Mouse (Mus musculus) liver, adult 2 months (tissue): Measurements from ENCODE around the gene Acy3. TPM values are rescaled to one million over a fixed set of nuclear protein-coding genes. Genes with fewer than 3 reads are reported as not detected.

Experiments used
- DNase-seq: peaks from one replicate; pipeline ENCODE4 v3.0.0-alpha.2; 2011; ENCODE audit warnings: low read depth, low spot score; ENCODE audit errors: extremely low read depth
- H3K27ac ChIP-seq: fragments of 200-500 bp; replicated peaks from 2 replicates; pipeline ENCODE4 v1.5.1; 2012; ENCODE audit warnings: low read depth, mild to moderate bottlenecking, control low read depth, inconsistent platforms, low read length; ENCODE audit not compliant: insufficient read depth
- H3K27me3 ChIP-seq: fragments of 200-500 bp; 2 replicates; pipeline ENCODE4 v1.6.1; 2012; ENCODE audit warnings: mild to moderate bottlenecking, moderate library complexity, low read length, inconsistent platforms; ENCODE audit not compliant: control insufficient read depth, insufficient read depth
- H3K36me3 ChIP-seq: fragments of 200-500 bp; 2 replicates; pipeline ENCODE4 v1.6.1; 2012; ENCODE audit warnings: low read length, inconsistent platforms; ENCODE audit not compliant: control insufficient read depth, insufficient read depth
- H3K4me1 ChIP-seq: fragments of 200-500 bp; 2 replicates; pipeline ENCODE4 v1.6.1; 2011; ENCODE audit warnings: low read length; ENCODE audit not compliant: control insufficient read depth, insufficient read depth
- H3K4me3 ChIP-seq: fragments of 200-500 bp; 2 replicates; pipeline ENCODE4 v1.5.1; 2011; ENCODE audit warnings: low read depth, mild to moderate bottlenecking, control low read depth, low read length, moderate library complexity; ENCODE audit not compliant: insufficient read depth
- H3K79me2 ChIP-seq: fragments of 200-500 bp; 2 replicates; pipeline ENCODE4 v1.6.1; 2012; ENCODE audit warnings: inconsistent platforms, mild to moderate bottlenecking, low read length, moderate library complexity; ENCODE audit not compliant: control insufficient read depth, insufficient read depth
- H3K9ac ChIP-seq: fragments of 200-500 bp; 2 replicates; pipeline ENCODE4 v1.6.1; 2012; ENCODE audit warnings: low read depth, mild to moderate bottlenecking, control low read depth, inconsistent platforms, low read length
- CTCF ChIP-seq: fragments of 200-500 bp; IDR thresholded peaks from 2 replicates; pipeline ENCODE4 v1.5.1; 2011; ENCODE audit warnings: low read depth, low read length, control low read depth
- POLR2A ChIP-seq: fragments of 200-500 bp; IDR thresholded peaks from 2 replicates; pipeline ENCODE4 v1.6.1; 2011; ENCODE audit warnings: low read length, control low read depth; ENCODE audit not compliant: insufficient read depth; ENCODE audit errors: extremely low read depth
- WGBS: fragments of 180-500 bp; shearing (Covaris S2); methylation state at CpG from one replicate; pipeline ENCODE4 v1.1.7; 2018; 5-methylcytosine and 5-hydroxymethylcytosine counted together
- polyA plus RNA-seq: library from polyadenylated mRNA; depleted of rRNA; stranded (reverse); fragments of >200 nt; gene quantifications from 2 replicates; pipeline ENCODE4 v1.2.3, GENCODE M21; 2012
- total RNA-seq: library from RNA; depleted of rRNA; stranded (reverse); fragments of >200 nt; gene quantifications from 2 replicates; pipeline ENCODE4 v1.2.3, GENCODE M21; 2014

Gene Acy3
- total and polyA plus RNA-seq, 2 experiments: 44.3 to 232 TPM

GRCm38 (mm10) chr19:3991562-3991961, 5.2 kb downstream of the Acy3 start:
- Histone ChIP-seq H3K79me2 (no peaks in the 10 kb centered on the region), H3K4me3 (no peak overlapping the region), H3K36me3 (peaks cover 3% of the 10 kb centered on the region; the same call in 1 of the 2 replicates), H3K9ac (no peak overlapping the region), H3K27ac (no peak overlapping the region), H3K27me3 (no peaks in the 10 kb centered on the region), H3K4me1 (peaks cover 9% of the 10 kb centered on the region)
- TF ChIP-seq CTCF: no peak
- no peak for TF ChIP-seq POLR2A
- 94% methylated on average over 3 of the region's 3 CpGs for WGBS
- DNase-seq: no peak

GRCm38 (mm10) chr19:3991966-3992365, 5.6 kb downstream of the Acy3 start:
- no peak overlapping the region for H3K4me3 ChIP-seq
- H3K27me3 ChIP-seq: no peaks in the 10 kb centered on the region
- 82% methylated on average over 3 of the region's 3 CpGs for WGBS
- no peak overlapping the region for H3K9ac ChIP-seq
- H3K4me1 ChIP-seq: peaks cover 7% of the 10 kb centered on the region
- no peak for DNase-seq
- H3K36me3 ChIP-seq: peaks cover 3% of the 10 kb centered on the region; the same call in 1 of the 2 replicates
- H3K79me2 ChIP-seq: no peaks in the 10 kb centered on the region
- TF ChIP-seq CTCF (no peak), POLR2A (no peak)
- H3K27ac ChIP-seq: no peak overlapping the region

GRCm38 (mm10) chr19:3992416-3992815, 6.0 kb downstream of the Acy3 start, which contains the start of gene Tbx10:
TSS of gene Tbx10 (plus strand) at chr19:3992752.
- Histone ChIP-seq H3K27ac (no peak within 1 kb of the TSS), H3K4me3 (no peak within 1 kb of the TSS), H3K27me3 (no peaks in the 10 kb centered on the region), H3K4me1 (peaks cover 3% of the 10 kb centered on the region), H3K36me3 (peaks cover 3% of the 10 kb centered on the region; the same call in 1 of the 2 replicates), H3K79me2 (no peaks in the 10 kb centered on the region), H3K9ac (no peak within 1 kb of the TSS)
- TF ChIP-seq CTCF: no peak
- TF ChIP-seq POLR2A: no peak
- WGBS: 77% methylated on average over 5 of the region's 5 CpGs
- no peak for DNase-seq

- Histone ChIP-seq H3K79me2 (no peaks in the 10 kb centered on the region), H3K36me3 (no peaks in the 10 kb centered on the region), H3K9ac (no peak overlapping the region), H3K4me3 (no peak overlapping the region), H3K27ac (no peak overlapping the region), H3K27me3 (no peaks in the 10 kb centered on the region), H3K4me1 (peaks cover 8% of the 10 kb centered on the region; the same call in 1 of the 2 replicates)
- no peak for TF ChIP-seq CTCF
- TF ChIP-seq POLR2A: no peak
- no peak for DNase-seq
- WGBS: 65% methylated on average over 6 of the region's 6 CpGs
Observed at GRCm38 (mm10) chr19:3994932-3995331, 8.6 kb downstream of the Acy3 start.

GRCm38 (mm10) chr19:3995505-3995904, 9.1 kb downstream of the Acy3 start:
- H3K27me3 ChIP-seq: no peaks in the 10 kb centered on the region
- no peaks in the 10 kb centered on the region for H3K36me3 ChIP-seq
- DNase-seq: no peak
- H3K4me1 ChIP-seq: peaks cover 8% of the 10 kb centered on the region; the same call in 1 of the 2 replicates
- 83% methylated on average over 3 of the region's 3 CpGs for WGBS
- H3K79me2 ChIP-seq: no peaks in the 10 kb centered on the region
- TF ChIP-seq POLR2A (no peak), CTCF (no peak)
- no peak overlapping the region for H3K9ac ChIP-seq
- no peak overlapping the region for H3K27ac ChIP-seq
- H3K4me3 ChIP-seq: no peak overlapping the region

- 62% methylated on average over 7 of the region's 7 CpGs for WGBS
- H3K9ac ChIP-seq: no peak overlapping the region
- H3K79me2 ChIP-seq: no peaks in the 10 kb centered on the region
- H3K27ac ChIP-seq: no peak overlapping the region
- TF ChIP-seq POLR2A (no peak), CTCF (no peak)
- H3K36me3 ChIP-seq: no peaks in the 10 kb centered on the region
- peaks cover 10% of the 10 kb centered on the region for H3K4me1 ChIP-seq
- DNase-seq: no peak
- no peaks in the 10 kb centered on the region for H3K27me3 ChIP-seq
- H3K4me3 ChIP-seq: no peak overlapping the region
Observed at GRCm38 (mm10) chr19:3996106-3996505, 9.7 kb downstream of the Acy3 start.
